Mouse (Mus musculus) right cerebral cortex, postnatal 4 days (tissue): ENCODE measurements around the gene Izumo4.

ENCODE experiments used
- DNase-seq: peaks from one replicate; pipeline ENCODE4 v3.0.0-alpha.2; 2022

Gene Izumo4

DNA sequence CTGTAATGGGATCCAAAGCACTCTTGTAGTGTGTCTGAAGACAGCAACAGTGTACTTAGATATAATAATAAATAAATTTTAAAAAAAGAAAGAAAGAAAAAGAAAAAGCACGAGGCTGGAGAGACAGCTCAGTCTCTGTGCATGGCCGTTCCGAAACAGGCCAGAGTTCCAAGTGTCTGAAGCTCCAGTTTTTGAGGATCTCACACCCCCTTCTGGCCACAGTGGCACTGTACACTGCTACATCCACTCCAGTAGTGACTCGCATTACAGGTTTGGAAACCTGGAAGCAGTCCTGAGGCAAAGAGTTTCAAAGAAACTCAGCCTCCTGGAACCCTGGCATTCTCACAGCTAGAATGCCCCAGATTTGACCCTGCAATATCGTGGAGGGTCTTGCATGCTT lies 14.1 kb upstream of the Izumo4 start:
- DNase-seq = peak; percentile 52

DNA sequence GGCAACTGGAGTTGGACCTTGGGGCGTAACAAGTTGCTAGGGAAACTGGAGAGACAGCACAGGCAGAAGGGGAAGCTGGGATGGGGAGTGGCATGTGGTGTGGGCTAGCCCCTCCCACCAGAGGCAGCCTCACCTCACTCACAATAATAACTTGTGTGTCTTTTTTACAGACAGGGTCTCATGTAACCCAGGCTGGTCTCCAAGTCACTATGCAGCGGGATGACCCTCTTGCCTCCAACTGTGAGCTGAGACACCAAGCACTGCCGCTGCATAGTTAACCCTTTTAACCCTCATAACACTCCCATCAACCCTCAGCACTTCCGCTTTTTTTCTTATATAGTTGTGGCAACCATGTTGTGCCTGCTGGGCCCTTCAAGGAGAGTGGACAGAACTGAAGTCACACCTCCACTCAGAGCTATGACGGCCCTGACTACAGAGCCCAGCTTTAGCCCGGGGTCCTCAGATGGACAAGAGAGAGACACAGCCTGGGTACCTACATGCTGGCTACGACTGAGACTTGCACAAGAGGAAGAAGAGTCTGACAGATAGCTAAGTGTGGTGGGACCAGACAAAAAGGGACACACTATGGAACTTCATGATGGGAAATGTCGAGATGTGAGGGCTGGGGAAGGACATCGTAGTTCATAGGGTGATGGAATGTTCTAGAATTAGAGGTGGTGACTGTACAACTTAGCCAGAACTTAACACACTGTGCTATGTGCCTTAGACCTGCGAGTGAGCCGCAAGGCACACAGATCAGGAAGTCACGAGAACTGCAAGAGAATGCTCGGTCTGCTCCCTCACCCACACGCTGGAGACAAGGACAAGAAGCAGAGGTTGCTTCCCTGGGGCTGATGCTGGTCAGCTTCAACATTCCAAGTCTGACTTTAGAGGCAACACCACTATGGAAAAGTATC lies 9.5 kb upstream of the Izumo4 start:
- DNase-seq = no peak

- no peak for DNase-seq
These were observed 8.5 kb upstream of the Izumo4 start for GRCm38 (mm10) chr10:80693401-80694045.

DNA sequence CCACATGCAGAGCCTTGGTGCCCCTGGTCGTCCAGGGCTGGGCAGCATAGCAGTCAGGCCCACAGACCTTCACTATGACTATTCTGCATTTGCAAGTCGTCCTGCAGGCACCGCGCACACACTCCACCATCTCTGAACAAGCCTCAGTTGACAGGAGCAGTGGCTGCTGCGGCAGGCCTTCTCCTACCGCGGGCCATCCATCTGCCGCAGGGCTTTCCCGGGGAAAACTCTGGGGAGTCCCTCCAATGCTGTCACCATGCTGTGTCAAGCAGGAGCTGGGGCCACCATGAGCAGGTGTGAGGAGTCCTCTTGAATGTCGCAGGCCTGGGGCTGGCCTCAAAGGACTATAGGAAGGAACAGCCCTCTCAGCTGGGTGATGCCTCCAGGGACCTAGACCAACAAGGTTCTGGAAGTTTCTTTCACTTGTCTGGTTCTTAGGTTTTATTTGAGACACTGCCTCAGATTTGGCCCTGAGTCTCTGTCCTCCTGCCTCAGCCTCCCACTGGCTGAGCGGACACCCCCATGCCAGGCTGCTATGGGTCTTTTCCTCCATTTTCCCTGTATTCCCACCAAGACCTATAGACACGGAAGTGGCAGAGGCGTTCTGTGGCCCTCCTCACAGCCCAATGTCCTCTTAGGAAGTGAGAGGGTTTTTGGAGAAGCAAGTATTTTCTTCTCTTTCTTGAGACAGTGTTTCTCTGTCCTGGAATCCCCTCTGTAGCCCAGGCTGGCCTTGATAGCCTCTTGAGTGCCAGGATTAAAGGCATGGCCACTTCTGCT lies 7.6 kb upstream of the Izumo4 start:
- no peak for DNase-seq

DNA sequence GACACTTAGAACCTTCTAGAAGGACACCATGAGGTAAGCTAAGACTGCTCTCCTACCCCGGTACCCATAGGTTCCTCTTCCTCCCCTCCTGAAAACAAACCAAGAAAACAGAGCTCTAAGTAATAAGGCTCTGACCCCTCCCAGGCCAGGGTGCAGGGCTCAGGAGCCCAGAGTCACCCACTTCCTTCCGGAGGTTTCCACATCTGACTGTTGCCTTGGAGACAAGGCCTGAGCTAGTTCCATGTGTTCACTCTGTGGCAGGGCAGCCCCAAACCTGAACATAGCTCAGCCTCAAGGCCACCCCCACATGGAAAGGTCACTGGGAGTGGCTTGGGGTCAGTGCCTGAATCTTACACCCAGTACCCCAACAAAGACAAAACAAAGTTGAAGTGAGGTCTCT lies 6.8 kb upstream of the Izumo4 start:
- DNase-seq = no peak

- no peak for DNase-seq
These were observed 6.0 kb upstream of the Izumo4 start for GRCm38 (mm10) chr10:80695801-80696501.

- DNase-seq = no peak
These were observed 5.2 kb upstream of the Izumo4 start for GRCm38 (mm10) chr10:80696502-80697392.

GRCm38 (mm10) chr10:80697393-80697787 lies 4.6 kb upstream of the Izumo4 start:
- no peak for DNase-seq

GRCm38 (mm10) chr10:80697812-80698211 lies 4.2 kb upstream of the Izumo4 start:
- no peak for DNase-seq

- no peak for DNase-seq
These were observed 3.4 kb upstream of the Izumo4 start for GRCm38 (mm10) chr10:80698605-80699004.

DNA sequence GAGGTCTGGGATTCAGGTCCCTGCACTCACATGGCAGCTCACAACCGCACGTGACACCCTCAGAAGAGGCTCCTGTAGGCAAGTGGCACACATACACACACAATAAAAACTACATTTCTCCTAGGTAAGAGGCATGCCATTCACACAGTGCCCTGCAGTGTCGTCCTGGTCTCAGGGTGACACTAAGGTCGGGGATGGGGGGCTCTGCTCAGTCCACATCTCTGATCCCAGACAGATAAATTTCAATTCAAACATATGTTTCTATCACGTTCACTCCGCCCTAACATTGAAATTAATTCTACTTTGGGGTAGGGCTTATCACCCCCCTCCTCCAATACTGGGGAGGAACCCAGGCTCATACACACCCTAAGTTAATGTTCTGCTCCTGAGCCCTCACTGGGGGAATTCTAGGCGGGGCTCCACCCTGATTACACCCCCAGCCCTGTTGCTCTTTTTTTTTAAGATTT lies 1.9 kb upstream of the Izumo4 start:
- DNase-seq = no peak

GRCm38 (mm10) chr10:80700732-80701131 lies 1.3 kb upstream of the Izumo4 start:
- DNase-seq = no peak

- DNase-seq = peak; percentile 91
These were observed 779 bp downstream of the Izumo4 start for GRCm38 (mm10) chr10:80702536-80703390.

- no peak for DNase-seq
These were observed 1.7 kb downstream of the Izumo4 start for GRCm38 (mm10) chr10:80703643-80704042.

DNA sequence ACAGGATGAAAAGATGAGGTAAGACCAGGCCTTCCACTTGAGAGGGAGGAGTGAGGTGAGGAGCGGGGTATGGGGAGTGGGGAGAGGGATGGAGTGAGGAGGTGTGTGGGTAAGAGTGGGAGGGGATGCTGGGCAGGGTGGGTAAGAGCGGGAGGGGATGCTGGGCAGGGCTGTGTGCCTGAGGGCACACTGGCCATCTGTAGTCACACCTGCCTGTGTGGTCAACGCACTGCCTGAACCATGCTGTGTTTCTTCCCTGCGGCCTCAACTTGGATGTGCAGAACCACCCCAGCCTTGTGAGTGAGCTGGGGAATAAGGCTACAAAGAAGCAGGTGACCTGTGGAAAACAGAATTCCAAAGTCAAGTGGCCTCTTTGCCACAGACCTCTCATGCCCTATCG lies 2.4 kb downstream of the Izumo4 start:
- DNase-seq = no peak

GRCm38 (mm10) chr10:80705033-80705432 lies 3.0 kb downstream of the Izumo4 start:
- no peak for DNase-seq

DNA sequence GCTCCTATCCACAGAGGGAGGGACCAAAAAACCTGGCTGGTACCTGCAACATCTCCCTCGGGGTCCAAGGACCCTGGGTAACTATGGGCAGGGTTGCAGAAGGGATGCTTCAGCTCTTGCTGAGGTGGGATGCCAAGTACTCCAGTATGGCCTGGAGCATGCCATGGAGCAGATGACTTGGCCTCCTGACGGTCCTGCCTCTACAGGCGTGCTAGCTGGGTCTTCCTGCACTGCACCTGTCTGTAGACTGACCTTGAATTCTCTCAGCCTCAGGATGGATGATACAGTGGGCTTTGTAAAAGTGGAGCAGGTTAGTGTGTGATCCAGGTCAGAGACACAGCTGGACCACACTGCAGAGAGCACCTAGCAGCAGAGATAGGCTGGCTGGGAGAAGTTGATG lies 3.5 kb downstream of the Izumo4 start:
- DNase-seq = no peak

- DNase-seq = no peak
These were observed 8.8 kb downstream of the Izumo4 start for GRCm38 (mm10) chr10:80710834-80711233.

- DNase-seq = no peak
These were observed 15.3 kb downstream of the Izumo4 start for GRCm38 (mm10) chr10:80717281-80717680.

DNA sequence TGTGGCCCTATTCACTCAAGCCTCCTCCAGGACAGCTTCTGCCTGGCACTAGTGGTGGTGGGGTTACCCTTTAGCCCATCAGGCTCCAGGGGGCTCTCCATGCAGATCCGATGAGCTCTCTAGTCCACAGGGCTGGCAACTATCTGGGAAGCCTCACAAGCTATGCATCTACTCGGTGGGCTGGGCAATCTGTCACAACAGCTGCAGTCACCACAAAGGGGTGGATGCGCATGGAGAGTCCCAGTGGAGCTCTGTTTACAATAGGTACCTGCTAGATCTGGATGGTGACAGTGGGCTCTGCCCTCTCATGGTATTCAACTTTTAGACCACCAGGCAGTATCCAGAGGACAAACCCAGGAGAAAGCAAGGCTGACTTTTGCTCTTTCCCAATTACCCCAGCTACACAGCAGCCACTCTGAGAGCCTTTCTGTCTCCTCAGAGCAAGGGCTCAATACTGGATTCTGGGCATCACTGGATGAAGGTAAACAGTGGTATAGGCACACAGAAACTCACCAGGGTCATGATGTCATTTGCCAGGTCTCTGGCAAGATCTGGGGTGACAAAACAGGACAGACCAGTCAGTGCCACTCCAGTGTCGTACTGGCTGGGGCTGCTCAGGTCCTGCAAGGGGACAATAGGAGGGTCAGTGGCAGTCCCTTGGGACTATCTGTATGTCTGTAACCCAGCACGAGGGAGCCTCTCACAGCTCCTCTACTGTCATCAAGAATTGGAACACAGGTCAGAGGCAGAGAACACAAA lies 25.6 kb downstream of the Izumo4 start:
- no peak for DNase-seq
